Mouse (Mus musculus): ENCODE results near the gene 6030468B19Rik. TPM values are rescaled to one million over a fixed set of nuclear protein-coding genes. Genes with fewer than 3 reads are reported as not detected.
A peak's percentile ranks its signal among the peaks of the same experiment; 100 is the strongest.

6030468B19Rik gene
- polyA plus RNA-seq, 1 experiment from 2014 or later = 4.8 TPM

- 45% methylated on average over 2 of the region's 2 CpGs for WGBS
- Histone ChIP-seq H3K27ac (peak overlapping the region; percentile 30; the same call in 1 of the 2 replicates), H3K4me3 (no peak overlapping the region), H3K4me1 (peaks cover 33% of the 10 kb centered on the region), H3K36me3 (no peaks in the 10 kb centered on the region), H3K27me3 (ENCODE audit: insufficient read depth, poor library complexity, severe bottlenecking) (no peaks in the 10 kb centered on the region), H3K9me3 (no peaks in the 10 kb centered on the region)
- no peak for DNase-seq (ENCODE audit: low spot score)
Observed at GRCm38 (mm10) chr11:117844997-117845396, 47.5 kb downstream of the 6030468B19Rik start.

GRCm38 (mm10) chr11:117845651-117846050 is 48.2 kb downstream of the 6030468B19Rik start:
- 87% methylated on average over 2 of the region's 2 CpGs for WGBS
- no peak for DNase-seq (ENCODE audit: low spot score)
- no peak overlapping the region for H3K27ac ChIP-seq

GRCm38 (mm10) chr11:117846640-117847039 is 49.2 kb downstream of the 6030468B19Rik start:
- H3K4me1 ChIP-seq = peaks cover 31% of the 10 kb centered on the region

More at GRCm38 (mm10) chr11:117845651-117846050, 48.2 kb downstream of the 6030468B19Rik start:
- Histone ChIP-seq H3K9me3 (no peaks in the 10 kb centered on the region), H3K36me3 (no peaks in the 10 kb centered on the region), H3K4me1 (peaks cover 37% of the 10 kb centered on the region), H3K27me3 (ENCODE audit: insufficient read depth, poor library complexity, severe bottlenecking) (no peaks in the 10 kb centered on the region), H3K4me3 (no peak overlapping the region)

GRCm38 (mm10) chr11:117847593-117848215 is 50.2 kb downstream of the 6030468B19Rik start:
- H3K27ac ChIP-seq = peak overlapping the region; percentile 96
- WGBS = 86% methylated on average over 7 of the region's 7 CpGs
- no peak for DNase-seq (ENCODE audit: low spot score)
- no peaks in the 10 kb centered on the region for H3K9me3 ChIP-seq
- H3K4me3 ChIP-seq = peak overlapping the region; percentile 79
- H3K4me1 ChIP-seq = peaks cover 31% of the 10 kb centered on the region
- H3K27me3 ChIP-seq (ENCODE audit: insufficient read depth, poor library complexity, severe bottlenecking) = no peaks in the 10 kb centered on the region
- H3K36me3 ChIP-seq = peaks cover 16% of the 10 kb centered on the region

More at GRCm38 (mm10) chr11:117846640-117847039, 49.2 kb downstream of the 6030468B19Rik start:
- DNase-seq (ENCODE audit: low spot score) = no peak
- Histone ChIP-seq H3K4me3 (no peak overlapping the region), H3K9me3 (no peaks in the 10 kb centered on the region), H3K27me3 (ENCODE audit: insufficient read depth, poor library complexity, severe bottlenecking) (no peaks in the 10 kb centered on the region), H3K27ac (no peak overlapping the region), H3K36me3 (peaks cover 5% of the 10 kb centered on the region)
- WGBS = 62% methylated on average over 5 of the region's 5 CpGs

- H3K27ac ChIP-seq = peak overlapping the region; percentile 96
- H3K4me3 ChIP-seq = peak overlapping the region; percentile 79
- 11% methylated on average over 19 of the region's 19 CpGs for WGBS
- no peaks in the 10 kb centered on the region for H3K27me3 ChIP-seq (ENCODE audit: insufficient read depth, poor library complexity, severe bottlenecking)
- H3K4me1 ChIP-seq = peaks cover 31% of the 10 kb centered on the region
- peaks cover 23% of the 10 kb centered on the region for H3K36me3 ChIP-seq
- H3K9me3 ChIP-seq = no peaks in the 10 kb centered on the region
- no peak for DNase-seq (ENCODE audit: low spot score)
Observed at GRCm38 (mm10) chr11:117848271-117848984, 51.0 kb downstream of the 6030468B19Rik start.

GRCm38 (mm10) chr11:117848985-117849671 is 51.7 kb downstream of the 6030468B19Rik start, which contains the start of gene Birc5:
TSS of gene Birc5 (plus strand) at chr11:117849251.
- H3K27ac ChIP-seq = peak within 1 kb of the TSS; percentile 96
- DNase-seq (ENCODE audit: low spot score) = peak; percentile 98
- H3K4me3 ChIP-seq = peak within 1 kb of the TSS; percentile 79
- peaks cover 31% of the 10 kb centered on the region for H3K4me1 ChIP-seq
- H3K9me3 ChIP-seq = no peaks in the 10 kb centered on the region
- under 1% methylated on average over 51 of the region's 51 CpGs for WGBS
- no peaks in the 10 kb centered on the region for H3K27me3 ChIP-seq (ENCODE audit: insufficient read depth, poor library complexity, severe bottlenecking)
- peaks cover 30% of the 10 kb centered on the region for H3K36me3 ChIP-seq

GRCm38 (mm10) chr11:117852875-117853274 is 55.4 kb downstream of the 6030468B19Rik start:
- no peaks in the 10 kb centered on the region for H3K27me3 ChIP-seq (ENCODE audit: insufficient read depth, poor library complexity, severe bottlenecking)
- H3K4me3 ChIP-seq = no peak overlapping the region
- H3K27ac ChIP-seq = no peak overlapping the region
- H3K9me3 ChIP-seq = no peaks in the 10 kb centered on the region
- peaks cover 24% of the 10 kb centered on the region for H3K4me1 ChIP-seq
- no peak for DNase-seq (ENCODE audit: low spot score)
- peaks cover 63% of the 10 kb centered on the region for H3K36me3 ChIP-seq
- 89% methylated on average over 3 of the region's 3 CpGs for whole genome bisulfite sequencing

GRCm38 (mm10) chr11:117854241-117854640 is 56.8 kb downstream of the 6030468B19Rik start:
- no peak for DNase-seq (ENCODE audit: low spot score)
- H3K4me3 ChIP-seq = no peak overlapping the region
- no peaks in the 10 kb centered on the region for H3K9me3 ChIP-seq
- peaks cover 13% of the 10 kb centered on the region for H3K27me3 ChIP-seq (ENCODE audit: insufficient read depth, poor library complexity, severe bottlenecking)
- WGBS = 91% methylated on average over 9 of the region's 9 CpGs
- no peak overlapping the region for H3K27ac ChIP-seq
- peaks cover 69% of the 10 kb centered on the region for H3K36me3 ChIP-seq
- peaks cover 17% of the 10 kb centered on the region for H3K4me1 ChIP-seq

- H3K27me3 ChIP-seq (ENCODE audit: insufficient read depth, poor library complexity, severe bottlenecking) = peaks cover 24% of the 10 kb centered on the region
- peaks cover 69% of the 10 kb centered on the region for H3K36me3 ChIP-seq
- no peaks in the 10 kb centered on the region for H3K9me3 ChIP-seq
- WGBS = 95% methylated on average over 5 of the region's 5 CpGs
- peaks cover 9% of the 10 kb centered on the region for H3K4me1 ChIP-seq
- no peak for DNase-seq (ENCODE audit: low spot score)
- H3K27ac ChIP-seq = no peak overlapping the region
- H3K4me3 ChIP-seq = no peak overlapping the region
Observed at GRCm38 (mm10) chr11:117855360-117855759, 57.9 kb downstream of the 6030468B19Rik start.

GRCm38 (mm10) chr11:117855975-117856374 is 58.5 kb downstream of the 6030468B19Rik start:
- Histone ChIP-seq H3K27ac (no peak overlapping the region), H3K36me3 (peaks cover 67% of the 10 kb centered on the region), H3K27me3 (ENCODE audit: insufficient read depth, poor library complexity, severe bottlenecking) (peaks cover 30% of the 10 kb centered on the region), H3K4me1 (peaks cover 13% of the 10 kb centered on the region), H3K4me3 (no peak overlapping the region), H3K9me3 (no peaks in the 10 kb centered on the region)
- 86% methylated on average over 1 of the region's 1 CpGs for WGBS
- DNase-seq (ENCODE audit: low spot score) = no peak
